Mouse (Mus musculus) hindbrain, embryonic 16.5 days (tissue): ENCODE measurements at regions not wholly inside any gene's neighbourhood (a gene's known extent, or its start where the extent isn't known, plus 50 kb on each side); places are given as distances from the start of the nearest gene placed in this dataset.

Experiments
- ATAC-seq: fragments of 200-750 bp; cut with Nextera tagmentation; 2 replicates; pipeline ENCODE4 v1.8.0; 2017; ENCODE audit warnings: moderate TSS enrichment, moderate library complexity
- H3K27ac ChIP-seq: fragments of 300-500 bp; sonication (generic); 2 replicates; pipeline ENCODE4 v1.5.1; 2014; ENCODE audit warnings: low read depth, mild to moderate bottlenecking, control low read depth, low read length, moderate library complexity
- H3K27me3 ChIP-seq: fragments of 300-500 bp; sonication (generic); replicated peaks from 2 replicates; pipeline ENCODE4 v1.6.1; 2014; ENCODE audit warnings: low read length; ENCODE audit not compliant: control insufficient read depth, insufficient read depth
- H3K36me3 ChIP-seq: fragments of 300-500 bp; sonication (generic); 2 replicates; pipeline ENCODE4 v1.6.1; 2014; ENCODE audit warnings: mild to moderate bottlenecking, low read length, moderate library complexity, mixed read lengths; ENCODE audit not compliant: control insufficient read depth, insufficient read depth
- H3K4me1 ChIP-seq: fragments of 300-500 bp; sonication (generic); 2 replicates; pipeline ENCODE4 v1.6.1; 2014; ENCODE audit warnings: low read depth, low read length; ENCODE audit not compliant: control insufficient read depth, insufficient read depth
- H3K4me2 ChIP-seq: fragments of 300-500 bp; sonication (generic); 2 replicates; pipeline ENCODE4 v1.6.1; 2014; ENCODE audit warnings: mild to moderate bottlenecking, low read length, control low read depth, moderate library complexity
- H3K4me3 ChIP-seq: fragments of 300-500 bp; sonication (generic); 2 replicates; pipeline ENCODE4 v1.5.1; 2014; ENCODE audit warnings: mild to moderate bottlenecking, low read length, control low read depth, moderate library complexity
- H3K9ac ChIP-seq: fragments of 300-500 bp; sonication (generic); 2 replicates; pipeline ENCODE4 v1.6.1; 2014; ENCODE audit warnings: low read depth, mild to moderate bottlenecking, control low read depth, low read length, moderate library complexity
- H3K9me3 ChIP-seq: fragments of 300-500 bp; sonication (generic); 2 replicates; pipeline ENCODE4 v1.6.1; 2014; ENCODE audit warnings: mild to moderate bottlenecking, low read length, moderate library complexity; ENCODE audit not compliant: control insufficient read depth
- WGBS: fragments of 180-500 bp; shearing (Covaris S2); extraction: QIAGEN DNeasy Blood & Tissue Kit; methylation state at CpG from one replicate; pipeline ENCODE4 v1.1.7; 2014; 5-methylcytosine and 5-hydroxymethylcytosine counted together

- 50% methylated on average over 2 of the region's 2 CpGs for WGBS
- Histone ChIP-seq H3K9me3 (no peaks in the 10 kb centered on the region), H3K9ac (no peak overlapping the region), H3K27me3 (no peaks in the 10 kb centered on the region), H3K27ac (no peak overlapping the region), H3K4me3 (no peak overlapping the region), H3K4me1 (no peaks in the 10 kb centered on the region), H3K4me2 (no peak overlapping the region), H3K36me3 (no peaks in the 10 kb centered on the region)
- ATAC-seq, result peak; percentile 86
These were observed 55.4 kb upstream of the Msx1 start for GRCm38 (mm10) chr5:37879668-37880380.

- H3K9me3 ChIP-seq, result no peaks in the 10 kb centered on the region
- no peak overlapping the region for H3K4me3 ChIP-seq
- 83% methylated on average over 4 of the region's 4 CpGs for WGBS
- no peaks in the 10 kb centered on the region for H3K27me3 ChIP-seq
- no peaks in the 10 kb centered on the region for H3K4me1 ChIP-seq
- no peak overlapping the region for H3K4me2 ChIP-seq
- no peak overlapping the region for H3K9ac ChIP-seq
- H3K36me3 ChIP-seq, result no peaks in the 10 kb centered on the region
- ATAC-seq, result no peak
- no peak overlapping the region for H3K27ac ChIP-seq
These were observed 51.9 kb upstream of the Msx1 start for GRCm38 (mm10) chr5:37876240-37876639.

- H3K27me3 ChIP-seq, result no peaks in the 10 kb centered on the region
- H3K4me3 ChIP-seq, result no peak overlapping the region
- no peaks in the 10 kb centered on the region for H3K36me3 ChIP-seq
- H3K27ac ChIP-seq, result no peak overlapping the region
- WGBS, result 75% methylated on average over 13 of the region's 13 CpGs
- no peaks in the 10 kb centered on the region for H3K9me3 ChIP-seq
- no peak for ATAC-seq
- no peaks in the 10 kb centered on the region for H3K4me1 ChIP-seq
- H3K9ac ChIP-seq, result no peak overlapping the region
- no peak overlapping the region for H3K4me2 ChIP-seq
These were observed 51.1 kb upstream of the Msx1 start for GRCm38 (mm10) chr5:37875452-37875851.

GRCm38 (mm10) chr5:37874784-37875281 is 50.5 kb upstream of the Msx1 start:
- WGBS, result 46% methylated on average over 6 of the region's 6 CpGs
- Histone ChIP-seq H3K27ac (no peak overlapping the region), H3K9me3 (no peaks in the 10 kb centered on the region), H3K4me3 (no peak overlapping the region), H3K27me3 (no peaks in the 10 kb centered on the region), H3K4me2 (no peak overlapping the region), H3K9ac (no peak overlapping the region), H3K36me3 (no peaks in the 10 kb centered on the region), H3K4me1 (no peaks in the 10 kb centered on the region)
- ATAC-seq, result peak; percentile 73
